Mouse (Mus musculus) testis, adult 2 months (tissue): ENCODE measurements around the gene Ism1.

Experiments
- CTCF ChIP-seq: fragments of 200-500 bp; IDR thresholded peaks from 2 replicates; pipeline ENCODE4 v1.5.1; 2012; ENCODE audit warnings: low read depth, mild to moderate bottlenecking, inconsistent platforms, low read length, moderate library complexity; ENCODE audit not compliant: control insufficient read depth, insufficient read depth, insufficient replicate concordance
- POLR2A ChIP-seq: fragments of 200-500 bp; IDR thresholded peaks from 2 replicates; pipeline ENCODE4 v1.6.1; 2012; ENCODE audit warnings: low read depth, mild to moderate bottlenecking, inconsistent platforms, low read length, moderate library complexity; ENCODE audit not compliant: control insufficient read depth

DNA sequence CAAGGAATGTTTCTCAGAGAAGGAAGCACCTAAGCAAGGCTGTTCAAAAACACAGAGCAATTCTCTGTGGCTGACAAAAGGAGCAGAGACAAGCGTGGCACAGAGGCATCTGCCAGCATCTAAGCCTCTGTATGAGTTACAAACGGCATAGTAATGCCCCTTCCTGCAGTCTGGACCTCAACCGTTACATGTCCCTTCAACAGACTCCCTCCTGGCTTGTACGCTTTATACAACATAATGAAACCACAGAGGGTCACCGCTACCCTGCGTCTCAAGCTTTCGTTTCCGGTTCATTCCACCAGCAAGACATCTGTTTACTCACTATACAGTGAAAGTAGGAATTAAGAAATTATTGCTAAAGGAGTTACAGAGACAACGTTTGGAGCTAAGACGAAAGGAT, 34.1 kb downstream of the Ism1 start:
- no peak for TF ChIP-seq CTCF
- TF ChIP-seq POLR2A: no peak
